14 mouse cellular contexts compared by ENCODE assay signal in the genomic region with DNA sequence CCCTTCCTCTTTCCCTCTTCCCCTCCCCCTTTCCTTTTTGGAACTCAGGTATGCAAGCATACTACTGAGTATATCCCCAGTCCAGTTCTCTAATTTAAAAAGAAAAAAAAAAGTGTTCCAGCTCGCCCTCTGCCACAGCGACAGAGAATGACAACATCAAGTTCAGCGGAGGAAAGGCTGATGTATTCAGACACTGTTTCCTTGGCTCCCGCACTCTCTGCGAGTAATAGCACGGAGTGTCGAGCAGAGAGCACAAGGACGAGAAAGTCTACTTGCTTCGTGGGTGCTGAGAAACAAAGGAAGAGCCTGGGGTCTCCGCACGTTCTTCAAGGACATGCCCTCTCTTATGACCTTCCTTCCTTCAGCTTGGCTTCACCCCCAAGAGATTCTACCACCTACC. TPM values are rescaled to one million over a fixed set of nuclear protein-coding genes. Genes with fewer than 3 reads are reported as not detected.
DNase-seq lines count a peak whose midpoint lies in the region; ATAC-seq and TF ChIP-seq lines count a peak whose summit lies in the region.
"Had no signal": no experiment of that assay in that cellular context is flagged by ENCODE, and none has a peak within 500 bp of the region (broad histone marks: within the 10 kb centered on the region; RNA-seq: fewer than 3 reads in every experiment).

No protein-coding gene starts in this region.

- peak overlapping the region; percentile 51 for H3K9ac ChIP-seq in heart, embryonic 13.5 days
- H3K9ac ChIP-seq in liver, embryonic 11.5 days (ENCODE audit: low read depth, low read length): no peak overlapping the region
- H3K9ac ChIP-seq in ES-Bruce4 (ENCODE audit: low read depth, poor library complexity, severe bottlenecking): no peak overlapping the region
- H3K9ac ChIP-seq: limb, embryonic 15.5 days had no signal

- TF ChIP-seq POLR2A in ES-Bruce4 (IDR thresholded peaks at IDR 0.05; ENCODE audit: insufficient read depth, low read length): no peak
- no peak for TF ChIP-seq POLR2A in brain, embryonic 14.5 days (IDR thresholded peaks at IDR 0.05; ENCODE audit: borderline replicate concordance, extremely low read depth, insufficient read depth, insufficient read length, poor library complexity, severe bottlenecking)

- H3K9me3 ChIP-seq in heart, embryonic 13.5 days: no peaks in the 10 kb centered on the region
- H3K9me3 ChIP-seq in liver, embryonic 11.5 days (ENCODE audit: control insufficient read depth, low read length): no peaks in the 10 kb centered on the region
- H3K9me3 ChIP-seq in ES-Bruce4 (replicated peaks; ENCODE audit: control insufficient read depth, insufficient read depth, low read length, poor library complexity, severe bottlenecking): no peaks in the 10 kb centered on the region
- H3K9me3 ChIP-seq: limb, embryonic 15.5 days had no signal

- peak overlapping the region; percentile 50 for H3K4me2 ChIP-seq in heart, embryonic 13.5 days
- H3K4me2 ChIP-seq in liver, embryonic 11.5 days: peak overlapping the region; percentile 35; the same call in 1 of the 2 replicates
- H3K4me2 ChIP-seq: limb, embryonic 15.5 days had no signal

- H3K27me3 ChIP-seq in heart, embryonic 13.5 days (replicated peaks): no peaks in the 10 kb centered on the region
- no peaks in the 10 kb centered on the region for H3K27me3 ChIP-seq in liver, embryonic 11.5 days (replicated peaks; ENCODE audit: control insufficient read depth, insufficient read depth, low read length)
- H3K27me3 ChIP-seq in ES-Bruce4 (ENCODE audit: control insufficient read depth, insufficient read depth, low read length, poor library complexity, severe bottlenecking): peaks cover 5% of the 10 kb centered on the region
- H3K27me3 ChIP-seq: limb, embryonic 15.5 days had no signal

- no peak for TF ChIP-seq EP300 in ES-Bruce4 (IDR thresholded peaks at IDR 0.05; ENCODE audit: insufficient read depth, low read depth, low read length)

- no peak overlapping the region for H3K27ac ChIP-seq in heart, embryonic 13.5 days (replicated peaks)
- no peak overlapping the region for H3K27ac ChIP-seq in liver, embryonic 11.5 days (ENCODE audit: low read depth, low read length)
- H3K27ac ChIP-seq in ES-Bruce4 (ENCODE audit: insufficient read depth, low read length): no peak overlapping the region
- H3K27ac ChIP-seq: limb, embryonic 15.5 days had no signal

- WGBS in heart, embryonic 13.5 days: 12% methylated on average over 11 of the region's 11 CpGs
- WGBS in liver, embryonic 11.5 days: 18% methylated on average over 11 of the region's 11 CpGs

- no peak for DNase-seq in heart, adult 18-20 months
- DNase-seq in liver, embryonic 11.5 days (ENCODE audit: low spot score): no peak
- DNase-seq in liver: no peak
- peak; percentile 27 for DNase-seq in brain, embryonic 14.5 days (ENCODE audit: low read depth)
- no peak for DNase-seq in adrenal gland, adult 8-10 months
- DNase-seq in layer of hippocampus, adult 9-11 months: no peak
- DNase-seq: cerebellum, postnatal 14 days; gastrocnemius, postnatal 14 days; kidney, adult 9 months; right cerebral cortex, postnatal 25 days had no signal

- ATAC-seq in heart, embryonic 13.5 days (ENCODE audit: extremely low read depth, insufficient number of reproducible peaks, low FRiP score, low TSS enrichment): no peak
- ATAC-seq in liver, embryonic 11.5 days (replicated peaks; ENCODE audit: low FRiP score): no peak

- no peaks in the 10 kb centered on the region for H3K36me3 ChIP-seq in heart, embryonic 13.5 days
- no peaks in the 10 kb centered on the region for H3K36me3 ChIP-seq in liver, embryonic 11.5 days (ENCODE audit: control insufficient read depth, insufficient read depth, low read length)
- H3K36me3 ChIP-seq in ES-Bruce4 (ENCODE audit: control insufficient read depth, insufficient read depth, low read length, poor library complexity, severe bottlenecking): no peaks in the 10 kb centered on the region
- H3K36me3 ChIP-seq: limb, embryonic 15.5 days had no signal

- H3K4me3 ChIP-seq in heart, embryonic 13.5 days: 0 out of 2 replicates have a peak overlapping the region, but pooled peaks have one; percentile 19
- H3K4me3 ChIP-seq in liver, embryonic 11.5 days (ENCODE audit: low read depth, low read length): no peak overlapping the region
- peak overlapping the region; percentile 4 for H3K4me3 ChIP-seq in ES-Bruce4 (ENCODE audit: low read depth, low read length)
- H3K4me3 ChIP-seq: erythroblast, embryonic 14.5 days; limb, embryonic 15.5 days had no signal

- peaks cover 6% of the 10 kb centered on the region for H3K4me1 ChIP-seq in heart, embryonic 13.5 days
- H3K4me1 ChIP-seq in liver, embryonic 11.5 days (replicated peaks; ENCODE audit: control insufficient read depth, insufficient read depth, low read length): no peaks in the 10 kb centered on the region
- no peaks in the 10 kb centered on the region for H3K4me1 ChIP-seq in ES-Bruce4 (ENCODE audit: control insufficient read depth, insufficient read depth, low read length)

- no peak for TF ChIP-seq CTCF in ES-Bruce4 (IDR thresholded peaks at IDR 0.05; ENCODE audit: low read depth, low read length)
- no peak for TF ChIP-seq CTCF in brain, embryonic 14.5 days (IDR thresholded peaks at IDR 0.05; ENCODE audit: borderline replicate concordance, extremely low read depth, insufficient read depth, insufficient read length)

RNA-seq across cellular contexts. Expression of gene Cdkn2aip, which starts 4.9 kb away (rescaled TPM):
- 15.9 and 16.9 TPM in 2 replicates for polyA plus RNA-seq in heart, embryonic 13.5 days (2015; fragmentation: Nextera tagmentation; extraction: Ambion mirVana)
- total RNA-seq in heart, adult 18-20 months (2021): 1 to 10 TPM; 9.0 to 9.1 TPM
- 22.2 and 27.9 TPM in 2 replicates for polyA plus RNA-seq in liver, embryonic 11.5 days (2014; fragmentation: Nextera tagmentation; extraction: Ambion mirVana)
- 12.0 and 12.2 TPM in 2 replicates for polyA plus RNA-seq in ES-Bruce4 (2011; ENCODE audit: insufficient read depth, insufficient read length, low read depth, missing spikeins)
- polyA plus RNA-seq in brain, embryonic 14.5 days (2012; rRNA removed): 19.9 and 24.3 TPM in 2 replicates
- total RNA-seq in adrenal gland, adult 8-10 months (2022): 10 to 100 TPM; 12.9 to 14.0 (median 13.4) TPM

RNA-seq across cellular contexts. Expression of gene Ing2, which starts 43.3 kb away (rescaled TPM):
- polyA plus RNA-seq in heart, embryonic 13.5 days (2015; fragmentation: Nextera tagmentation; extraction: Ambion mirVana): 7.2 and 7.4 TPM in 2 replicates
- 1 to 10 TPM; 3.8 to 4.1 TPM for total RNA-seq in heart, adult 18-20 months (2021)
- 10.8 and 12.6 TPM in 2 replicates for polyA plus RNA-seq in liver, embryonic 11.5 days (2014; fragmentation: Nextera tagmentation; extraction: Ambion mirVana)
- 25.3 and 31.4 TPM in 2 replicates for polyA plus RNA-seq in ES-Bruce4 (2011; ENCODE audit: insufficient read depth, insufficient read length, low read depth, missing spikeins)
- polyA plus RNA-seq in brain, embryonic 14.5 days (2012; rRNA removed): 6.8 and 10.8 TPM in 2 replicates
- total RNA-seq in adrenal gland, adult 8-10 months (2022): 10 to 100 TPM; 17.4 to 21.0 (median 19.7) TPM
